Mouse (Mus musculus) kidney, embryonic 16.5 days (tissue): Measurements from ENCODE around the gene Slc12a8. TPM values are rescaled to one million over a fixed set of nuclear protein-coding genes. Genes with fewer than 3 reads are reported as not detected.

ENCODE experiments used
- ATAC-seq: fragments of 200-750 bp; cut with Nextera tagmentation; 2 replicates; pipeline ENCODE4 v1.8.0; 2017; ENCODE audit warnings: moderate TSS enrichment; ENCODE audit not compliant: low FRiP score, low TSS enrichment
- H3K27ac ChIP-seq: fragments of 300-500 bp; sonication (generic); 2 replicates; pipeline ENCODE4 v1.5.1; 2014; ENCODE audit warnings: low read length
- H3K27me3 ChIP-seq: fragments of 300-500 bp; sonication (generic); 2 replicates; pipeline ENCODE4 v1.6.1; 2014; ENCODE audit warnings: low read length, control low read depth, mixed read lengths; ENCODE audit not compliant: insufficient read depth
- H3K36me3 ChIP-seq: fragments of 300-500 bp; sonication (generic); 2 replicates; pipeline ENCODE4 v1.6.1; 2014; ENCODE audit warnings: low read length, control low read depth, mixed read lengths; ENCODE audit not compliant: insufficient read depth
- H3K4me1 ChIP-seq: fragments of 300-500 bp; sonication (generic); 2 replicates; pipeline ENCODE4 v1.6.1; 2014; ENCODE audit warnings: low read length, control low read depth, mixed read lengths; ENCODE audit not compliant: insufficient read depth
- H3K4me2 ChIP-seq: fragments of 300-500 bp; sonication (generic); replicated peaks from 2 replicates; pipeline ENCODE4 v1.6.1; 2014; ENCODE audit warnings: low read depth, low read length
- H3K4me3 ChIP-seq: fragments of 300-500 bp; sonication (generic); 2 replicates; pipeline ENCODE4 v1.5.1; 2014; ENCODE audit warnings: mild to moderate bottlenecking, low read length
- H3K9ac ChIP-seq: fragments of 300-500 bp; sonication (generic); replicated peaks from 2 replicates; pipeline ENCODE4 v1.6.1; 2014; ENCODE audit warnings: low read length
- H3K9me3 ChIP-seq: fragments of 300-500 bp; sonication (generic); 2 replicates; pipeline ENCODE4 v1.6.1; 2016; ENCODE audit warnings: low read length, control low read depth
- WGBS: fragments of 180-500 bp; shearing (Covaris S2); extraction: QIAGEN DNeasy Blood & Tissue Kit; methylation state at CpG from one replicate; pipeline ENCODE4 v1.1.7; 2014; 5-methylcytosine and 5-hydroxymethylcytosine counted together
- polyA plus RNA-seq: library from polyadenylated mRNA; unstranded; fragments of >200 nt; fragmentation: Nextera tagmentation; extraction: Ambion mirVana; gene quantifications from 2 replicates; pipeline ENCODE4 v1.2.1, GENCODE M21; 2015

Slc12a8 gene
- polyA plus RNA-seq, 1 experiment from 2014 or later: 0.92 TPM

DNA sequence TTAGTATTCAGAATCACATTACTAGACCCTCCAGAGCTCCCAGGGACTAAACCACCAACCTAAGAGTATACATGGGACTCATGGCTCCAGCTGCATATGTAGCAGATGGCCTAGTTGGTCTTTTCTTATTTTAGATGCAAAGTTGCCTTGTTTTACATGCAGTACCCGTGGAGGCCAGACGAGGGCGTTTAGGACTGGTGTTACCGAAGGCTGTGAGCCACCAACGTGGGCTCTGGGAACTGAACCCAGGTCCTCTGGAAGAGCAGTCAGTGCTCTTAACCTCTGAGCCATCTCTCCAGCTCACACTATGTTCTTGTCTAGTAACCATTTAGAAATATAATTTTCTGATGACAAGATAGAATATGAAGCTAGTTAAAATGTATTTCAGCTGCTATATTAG lies 83.1 kb downstream of the Slc12a8 start:
- H3K9me3 ChIP-seq: no peaks in the 10 kb centered on the region
- no peaks in the 10 kb centered on the region for H3K4me1 ChIP-seq
- no peak overlapping the region for H3K9ac ChIP-seq
- no peak overlapping the region for H3K27ac ChIP-seq
- H3K36me3 ChIP-seq: no peaks in the 10 kb centered on the region
- no peak overlapping the region for H3K4me2 ChIP-seq
- ATAC-seq: no peak
- WGBS: 18% methylated on average over 5 of the region's 5 CpGs
- no peaks in the 10 kb centered on the region for H3K27me3 ChIP-seq
- no peak overlapping the region for H3K4me3 ChIP-seq

DNA sequence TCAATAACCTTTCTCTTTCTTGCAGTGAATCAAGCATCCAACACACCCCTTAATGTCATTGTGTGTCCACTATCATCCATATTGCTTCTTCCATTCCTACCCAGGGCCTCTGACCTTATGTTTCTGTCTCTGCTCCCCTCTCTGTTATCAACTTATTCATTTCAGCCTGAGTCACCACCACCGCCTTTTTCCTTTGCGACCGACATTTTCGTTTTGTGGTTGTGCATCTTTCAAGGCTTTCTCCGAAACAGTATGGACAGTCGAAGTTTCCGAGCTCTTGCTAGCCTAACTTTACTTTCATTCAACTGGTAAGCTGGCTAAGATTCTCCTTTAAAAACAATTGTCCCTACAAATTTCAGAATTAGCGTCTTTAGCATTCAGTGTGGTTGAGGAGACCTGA lies 84.2 kb downstream of the Slc12a8 start:
- no peak for ATAC-seq
- 94% methylated on average over 8 of the region's 8 CpGs for WGBS
- Histone ChIP-seq H3K9me3 (no peaks in the 10 kb centered on the region), H3K4me3 (no peak overlapping the region), H3K27me3 (no peaks in the 10 kb centered on the region), H3K4me2 (no peak overlapping the region), H3K9ac (no peak overlapping the region), H3K27ac (no peak overlapping the region), H3K36me3 (no peaks in the 10 kb centered on the region), H3K4me1 (no peaks in the 10 kb centered on the region)

DNA sequence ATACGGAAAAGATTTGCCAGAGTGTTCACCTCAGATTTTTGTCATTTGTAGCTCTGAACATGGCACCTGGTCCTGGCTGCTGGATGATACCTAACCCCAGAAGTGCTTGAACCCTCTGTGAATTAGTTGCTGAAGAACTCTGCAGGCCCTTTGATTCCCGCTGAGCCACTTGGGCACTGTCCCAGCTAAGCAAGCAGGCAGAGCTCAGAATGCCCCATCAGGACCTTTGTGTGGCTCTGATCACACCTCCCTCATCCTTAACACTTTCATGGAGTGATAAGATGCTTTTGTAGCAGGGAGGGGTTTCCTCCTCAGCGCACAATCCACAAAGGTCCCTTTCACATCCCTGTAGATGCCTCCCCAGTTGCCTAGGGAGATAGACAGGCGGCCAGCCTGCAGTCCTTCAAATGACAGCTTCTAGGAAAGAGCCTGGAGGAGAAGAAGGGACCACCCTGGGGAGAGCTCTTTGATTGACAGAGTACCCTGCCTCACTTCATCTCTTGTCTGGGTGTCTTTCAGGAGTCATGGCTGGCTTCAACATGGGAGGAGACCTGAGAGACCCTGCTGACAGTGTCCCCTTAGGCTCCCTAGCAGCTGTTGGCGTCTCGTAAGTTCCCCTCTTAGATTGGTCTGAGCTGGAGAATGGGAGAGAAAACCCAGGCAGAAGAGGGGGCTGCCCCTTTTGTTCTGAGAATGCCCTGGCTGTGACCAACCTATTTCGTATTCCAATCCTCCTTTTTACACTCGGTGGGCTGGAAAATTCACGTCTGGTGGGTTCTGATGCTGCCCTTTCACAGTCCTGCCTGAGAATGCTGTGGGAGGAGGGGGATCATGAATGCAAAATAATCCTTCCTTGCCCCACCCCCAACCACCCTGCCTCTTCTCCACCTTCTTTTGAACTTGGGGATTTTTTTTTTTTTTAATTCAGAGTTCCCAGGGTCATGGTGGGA lies 88.8 kb downstream of the Slc12a8 start:
- ATAC-seq: no peak
- no peak overlapping the region for H3K27ac ChIP-seq

GRCm38 (mm10) chr16:33606691-33607532 lies 89.8 kb downstream of the Slc12a8 start:
- H3K4me3 ChIP-seq: no peak overlapping the region
- H3K4me2 ChIP-seq: no peak overlapping the region
- H3K9me3 ChIP-seq: no peaks in the 10 kb centered on the region
- no peaks in the 10 kb centered on the region for H3K36me3 ChIP-seq
- no peak overlapping the region for H3K9ac ChIP-seq
- ATAC-seq: peak; percentile 72; the same call in 1 of the 2 replicates
- WGBS: 47% methylated on average over 8 of the region's 8 CpGs
- no peaks in the 10 kb centered on the region for H3K27me3 ChIP-seq
- H3K27ac ChIP-seq: peak overlapping the region; percentile 14; the same call in 1 of the 2 replicates
- H3K4me1 ChIP-seq: no peaks in the 10 kb centered on the region

More for the DNA sequence above, 88.8 kb downstream of the Slc12a8 start:
- 42% methylated on average over 9 of the region's 9 CpGs for WGBS
- Histone ChIP-seq H3K9me3 (no peaks in the 10 kb centered on the region), H3K4me2 (no peak overlapping the region), H3K27me3 (no peaks in the 10 kb centered on the region), H3K36me3 (no peaks in the 10 kb centered on the region), H3K4me3 (no peak overlapping the region), H3K4me1 (no peaks in the 10 kb centered on the region), H3K9ac (no peak overlapping the region)

DNA sequence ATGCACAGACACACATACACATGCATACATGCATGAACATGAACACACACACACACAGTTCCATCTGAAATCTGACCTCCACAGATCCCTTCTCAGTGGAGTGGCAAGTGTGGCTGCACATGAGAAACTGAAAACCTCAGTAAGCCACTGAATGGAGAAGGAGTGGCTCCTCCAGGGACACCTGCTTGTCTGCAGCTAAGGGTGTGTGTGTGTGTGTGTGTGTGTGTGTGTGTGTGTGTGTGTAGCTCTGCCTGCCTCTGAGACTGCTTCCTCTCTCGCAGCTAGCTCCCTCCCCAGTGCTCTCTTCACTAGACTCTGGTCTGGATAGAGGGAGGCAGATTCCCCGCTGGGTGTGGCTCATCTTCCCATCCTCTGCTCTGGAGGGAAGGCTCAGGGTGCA lies 92.4 kb downstream of the Slc12a8 start:
- Histone ChIP-seq H3K27ac (no peak overlapping the region), H3K9ac (no peak overlapping the region), H3K4me1 (no peaks in the 10 kb centered on the region), H3K4me3 (no peak overlapping the region), H3K4me2 (no peak overlapping the region), H3K27me3 (no peaks in the 10 kb centered on the region), H3K36me3 (no peaks in the 10 kb centered on the region), H3K9me3 (no peaks in the 10 kb centered on the region)
- WGBS: 49% methylated on average over 2 of the region's 2 CpGs
- no peak for ATAC-seq

DNA sequence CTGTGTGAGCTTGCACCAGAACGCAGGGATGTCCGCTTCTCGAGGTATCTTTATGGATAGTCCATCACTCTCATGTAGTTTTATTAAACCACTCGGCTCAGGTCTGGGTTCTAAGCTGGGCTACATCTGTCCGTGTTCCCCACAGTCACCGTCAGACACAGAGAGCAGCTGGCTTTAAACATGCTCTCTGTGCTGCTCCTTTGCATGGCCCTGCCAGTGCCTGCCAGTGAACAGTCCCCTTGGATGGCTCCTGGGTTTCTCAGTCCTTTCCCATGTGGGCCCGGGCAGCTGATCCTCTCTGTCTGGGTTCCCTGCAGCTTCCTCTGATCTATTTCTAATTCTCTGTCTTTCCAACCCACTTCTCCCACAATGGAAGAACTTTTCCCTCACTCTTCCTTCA lies 93.3 kb downstream of the Slc12a8 start:
- no peak overlapping the region for H3K4me3 ChIP-seq
- no peaks in the 10 kb centered on the region for H3K27me3 ChIP-seq
- H3K9me3 ChIP-seq: no peaks in the 10 kb centered on the region
- H3K36me3 ChIP-seq: no peaks in the 10 kb centered on the region
- no peak overlapping the region for H3K27ac ChIP-seq
- WGBS: 88% methylated on average over 7 of the region's 7 CpGs
- H3K9ac ChIP-seq: no peak overlapping the region
- H3K4me1 ChIP-seq: no peaks in the 10 kb centered on the region
- H3K4me2 ChIP-seq: no peak overlapping the region
- ATAC-seq: no peak

DNA sequence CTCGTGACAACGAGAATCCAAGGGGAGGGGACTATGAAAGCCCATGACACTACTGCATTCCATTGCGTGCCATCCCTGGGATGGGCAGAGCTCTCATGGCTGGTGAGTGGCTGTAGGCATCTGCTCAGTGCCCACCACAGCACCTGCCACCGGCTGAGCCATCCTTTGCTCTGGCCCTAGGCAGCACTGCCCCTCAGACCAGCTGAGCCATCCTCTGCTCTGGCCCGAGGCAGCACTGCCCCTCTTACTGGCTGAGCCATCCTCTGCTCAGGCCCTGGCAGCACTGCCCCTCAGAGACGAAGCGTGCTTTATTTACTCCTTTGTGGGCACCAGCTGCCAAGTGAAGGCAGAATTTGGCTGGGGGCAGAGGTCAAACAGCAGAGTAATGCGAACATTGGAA lies 94.2 kb downstream of the Slc12a8 start:
- no peak for ATAC-seq
- Histone ChIP-seq H3K4me3 (no peak overlapping the region), H3K9me3 (no peaks in the 10 kb centered on the region), H3K9ac (no peak overlapping the region), H3K4me1 (no peaks in the 10 kb centered on the region), H3K27ac (no peak overlapping the region), H3K36me3 (no peaks in the 10 kb centered on the region), H3K27me3 (no peaks in the 10 kb centered on the region), H3K4me2 (no peak overlapping the region)
- WGBS: 82% methylated on average over 8 of the region's 8 CpGs

GRCm38 (mm10) chr16:33612056-33612770 lies 95.1 kb downstream of the Slc12a8 start:
- 78% methylated on average over 6 of the region's 6 CpGs for WGBS
- Histone ChIP-seq H3K27ac (no peak overlapping the region), H3K4me2 (no peak overlapping the region), H3K4me1 (no peaks in the 10 kb centered on the region), H3K36me3 (no peaks in the 10 kb centered on the region), H3K9me3 (no peaks in the 10 kb centered on the region), H3K9ac (no peak overlapping the region), H3K27me3 (no peaks in the 10 kb centered on the region), H3K4me3 (no peak overlapping the region)
- no peak for ATAC-seq

DNA sequence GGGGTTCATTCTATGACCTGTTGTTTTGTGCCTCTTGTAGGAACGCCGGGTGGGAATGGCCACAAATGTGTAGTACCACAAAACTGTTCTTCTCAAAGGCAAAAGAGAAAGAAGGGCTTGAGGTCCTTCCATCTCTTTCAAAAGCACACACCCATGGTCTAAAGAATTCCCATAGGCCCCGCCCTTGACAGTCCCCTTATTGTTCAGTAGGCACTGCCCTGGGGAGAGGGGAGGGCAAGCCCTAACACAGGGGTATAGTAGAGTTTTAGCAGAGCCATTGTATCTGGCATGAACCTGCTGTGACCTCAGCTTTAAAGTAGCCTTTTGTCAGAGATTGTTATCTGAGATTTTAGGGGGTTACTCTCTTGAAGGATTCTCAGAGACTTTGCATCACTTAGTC lies 98.9 kb downstream of the Slc12a8 start:
- Histone ChIP-seq H3K27ac (no peak overlapping the region), H3K36me3 (no peaks in the 10 kb centered on the region), H3K4me1 (no peaks in the 10 kb centered on the region), H3K4me3 (no peak overlapping the region), H3K4me2 (no peak overlapping the region), H3K9ac (no peak overlapping the region), H3K27me3 (no peaks in the 10 kb centered on the region), H3K9me3 (no peaks in the 10 kb centered on the region)
- 87% methylated on average over 3 of the region's 3 CpGs for WGBS
- ATAC-seq: no peak
